Mouse (Mus musculus) cerebellum, adult 2 months (tissue): ENCODE data around the gene Rnf43.

ENCODE experiments used
- CTCF ChIP-seq: fragments of 200-500 bp; IDR thresholded peaks from 2 replicates; pipeline ENCODE4 v1.5.1; 2011; ENCODE audit warnings: low read depth, mild to moderate bottlenecking, control low read depth, low read length, moderate library complexity, borderline replicate concordance; ENCODE audit not compliant: insufficient read depth
- POLR2A ChIP-seq: fragments of 200-500 bp; IDR thresholded peaks from 2 replicates; pipeline ENCODE4 v1.6.1; 2011; ENCODE audit warnings: low read length, control low read depth, borderline replicate concordance; ENCODE audit not compliant: insufficient read depth

GRCm38 (mm10) chr11:87759609-87760005 lies 97.1 kb downstream of the Rnf43 start:
- no peak for TF ChIP-seq POLR2A
- TF ChIP-seq CTCF, result peak; percentile 40; the same call in 1 of the 2 replicates
